Mouse (Mus musculus): Measurements from ENCODE around the gene Nup107. TPM values are rescaled to one million over a fixed set of nuclear protein-coding genes. Genes with fewer than 3 reads are reported as not detected.

Nup107 gene
- polyA plus RNA-seq, 1 experiment from 2014 or later, result 77.5 TPM

DNA sequence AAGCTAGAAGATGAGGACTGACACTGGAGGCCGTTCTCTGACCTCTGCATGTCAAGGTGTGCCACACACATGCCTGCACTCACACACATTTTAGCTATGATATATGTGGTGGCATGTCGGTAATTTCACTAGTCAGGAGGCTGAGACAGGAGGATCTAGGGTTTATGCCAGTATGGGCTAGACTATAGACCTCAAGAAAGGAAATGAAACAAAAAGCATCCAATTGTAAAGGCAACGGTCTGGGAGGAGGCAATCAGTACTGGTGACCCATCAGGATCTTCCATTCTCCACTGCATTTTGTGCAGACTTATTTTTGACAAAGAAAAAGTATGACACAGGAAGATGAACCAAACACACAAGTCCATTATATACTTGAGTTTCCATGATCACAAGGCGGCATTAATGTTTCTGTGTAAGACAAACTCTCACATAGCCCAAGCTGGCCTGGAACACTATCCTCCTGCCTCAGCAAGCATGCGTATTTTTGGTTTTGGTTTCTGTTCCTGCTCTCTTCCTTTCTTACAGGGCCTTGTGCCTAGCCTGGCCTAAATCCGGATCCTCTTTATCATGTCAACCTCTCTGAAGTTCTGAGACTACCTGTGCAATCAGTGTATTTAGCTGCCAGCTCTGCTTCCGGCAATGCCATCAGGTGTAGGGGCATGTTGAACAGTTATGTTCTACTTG is 37.1 kb upstream of the Nup107 start:
- 92% methylated on average over 7 of the region's 7 CpGs for WGBS
- H3K36me3 ChIP-seq (ENCODE audit: control insufficient read depth, insufficient read depth, low read length), result no peaks in the 10 kb centered on the region; the same call in 1 of the 2 replicates

DNA sequence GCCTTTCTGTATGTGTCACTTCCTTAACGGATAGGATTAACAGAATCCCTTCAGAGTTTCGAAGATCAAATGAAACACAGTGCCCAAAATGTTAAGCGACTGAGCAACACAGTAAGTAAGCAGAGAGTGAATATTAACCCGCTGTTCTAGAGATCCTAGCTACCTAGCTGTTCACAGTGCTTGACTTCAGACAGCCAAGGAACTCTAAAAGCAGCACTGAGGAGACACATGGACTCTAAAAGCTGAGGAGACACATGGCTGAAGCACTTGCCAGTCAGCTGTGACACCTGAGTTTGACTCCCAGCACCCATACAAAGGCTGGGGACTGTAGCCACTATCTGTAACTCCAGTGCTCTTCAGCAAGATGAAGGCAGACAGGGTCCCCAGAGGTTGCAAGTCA is 36.5 kb upstream of the Nup107 start:
- Histone ChIP-seq H3K9ac (ENCODE audit: low read depth, low read length) (no peak overlapping the region), H3K27ac (ENCODE audit: low read depth, low read length) (no peak overlapping the region), H3K27me3 (ENCODE audit: control insufficient read depth, insufficient read depth, low read length) (no peaks in the 10 kb centered on the region), H3K4me2 (replicated peaks; ENCODE audit: low read depth, low read length) (no peak overlapping the region), H3K4me3 (ENCODE audit: low read length) (no peak overlapping the region), H3K9me3 (ENCODE audit: control insufficient read depth, low read length) (no peaks in the 10 kb centered on the region), H3K36me3 (ENCODE audit: control insufficient read depth, insufficient read depth, low read length) (peaks cover 5% of the 10 kb centered on the region; the same call in 1 of the 2 replicates), H3K4me1 (ENCODE audit: control insufficient read depth, insufficient read depth, low read length) (0 out of 2 replicates have a peak, but pooled peaks cover 11% of the 10 kb centered on the region)
- ATAC-seq (ENCODE audit: low FRiP score, low TSS enrichment), result no peak
- WGBS, result 79% methylated on average over 4 of the region's 4 CpGs

More for the DNA sequence above, 37.1 kb upstream of the Nup107 start:
- no peak overlapping the region for H3K4me2 ChIP-seq (replicated peaks; ENCODE audit: low read depth, low read length)
- H3K9ac ChIP-seq (ENCODE audit: low read depth, low read length), result no peak overlapping the region
- no peak overlapping the region for H3K4me3 ChIP-seq (ENCODE audit: low read length)
- 0 out of 2 replicates have a peak, but pooled peaks cover 11% of the 10 kb centered on the region for H3K4me1 ChIP-seq (ENCODE audit: control insufficient read depth, insufficient read depth, low read length)
- H3K9me3 ChIP-seq (ENCODE audit: control insufficient read depth, low read length), result no peaks in the 10 kb centered on the region
- H3K27ac ChIP-seq (ENCODE audit: low read depth, low read length), result no peak overlapping the region
- no peaks in the 10 kb centered on the region for H3K27me3 ChIP-seq (ENCODE audit: control insufficient read depth, insufficient read depth, low read length)
- no peak for ATAC-seq (ENCODE audit: low FRiP score, low TSS enrichment)

DNA sequence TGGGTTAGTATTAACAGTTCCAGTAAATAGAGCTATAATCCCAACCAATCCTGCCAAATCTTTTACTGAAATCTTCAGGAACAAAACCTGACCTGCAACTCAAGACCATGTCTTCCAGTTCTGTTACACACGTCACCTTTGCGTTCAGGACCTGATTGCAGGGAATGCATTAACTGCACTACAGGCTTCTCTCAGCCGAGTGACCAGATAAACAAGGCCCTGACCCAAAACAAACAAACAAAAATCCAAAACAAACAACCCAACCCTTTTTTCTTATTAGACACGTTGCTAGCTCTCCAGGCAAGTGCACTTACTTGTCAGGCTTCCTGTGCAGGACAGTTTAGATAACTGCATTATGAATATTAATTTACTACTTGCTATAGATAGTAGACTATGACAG is 36.0 kb upstream of the Nup107 start:
- no peak overlapping the region for H3K9ac ChIP-seq (ENCODE audit: low read depth, low read length)
- no peak overlapping the region for H3K27ac ChIP-seq (ENCODE audit: low read depth, low read length)
- ATAC-seq (ENCODE audit: low FRiP score, low TSS enrichment), result no peak
- no peaks in the 10 kb centered on the region for H3K9me3 ChIP-seq (ENCODE audit: control insufficient read depth, low read length)
- peaks cover 7% of the 10 kb centered on the region for H3K36me3 ChIP-seq (ENCODE audit: control insufficient read depth, insufficient read depth, low read length)
- H3K4me2 ChIP-seq (replicated peaks; ENCODE audit: low read depth, low read length), result no peak overlapping the region
- no peaks in the 10 kb centered on the region for H3K27me3 ChIP-seq (ENCODE audit: control insufficient read depth, insufficient read depth, low read length)
- WGBS, result 63% methylated on average over 4 of the region's 4 CpGs
- H3K4me3 ChIP-seq (ENCODE audit: low read length), result no peak overlapping the region
- H3K4me1 ChIP-seq (ENCODE audit: control insufficient read depth, insufficient read depth, low read length), result 0 out of 2 replicates have a peak, but pooled peaks cover 11% of the 10 kb centered on the region

DNA sequence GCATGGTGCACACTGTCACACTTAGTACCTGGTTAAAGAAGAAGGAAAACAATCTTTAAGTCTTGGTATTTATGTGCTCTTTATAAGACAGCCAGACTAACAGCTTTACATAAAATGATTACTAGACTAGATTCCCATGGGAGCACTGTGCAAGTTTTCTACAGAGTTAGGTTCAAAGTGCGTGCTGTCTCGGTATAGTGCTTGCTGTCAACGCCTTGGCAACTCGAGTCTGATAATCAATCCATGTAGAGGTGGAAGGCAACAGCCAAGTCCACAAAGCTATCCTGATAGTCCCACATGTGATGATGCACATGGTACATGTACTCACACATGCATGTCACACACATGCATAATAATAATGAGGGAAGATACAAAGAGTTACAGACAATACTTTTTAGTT is 32.1 kb upstream of the Nup107 start:
- Histone ChIP-seq H3K9me3 (ENCODE audit: control insufficient read depth, low read length) (no peaks in the 10 kb centered on the region), H3K27me3 (ENCODE audit: control insufficient read depth, insufficient read depth, low read length) (no peaks in the 10 kb centered on the region), H3K9ac (ENCODE audit: low read depth, low read length) (no peak overlapping the region), H3K4me2 (replicated peaks; ENCODE audit: low read depth, low read length) (no peak overlapping the region), H3K36me3 (ENCODE audit: control insufficient read depth, insufficient read depth, low read length) (peaks cover 43% of the 10 kb centered on the region), H3K4me1 (ENCODE audit: control insufficient read depth, insufficient read depth, low read length) (0 out of 2 replicates have a peak, but pooled peaks cover 8% of the 10 kb centered on the region), H3K4me3 (ENCODE audit: low read length) (no peak overlapping the region), H3K27ac (ENCODE audit: low read depth, low read length) (no peak overlapping the region)
- 0 out of 2 replicates have a peak, but pooled peaks have one; percentile 52 for ATAC-seq (ENCODE audit: low FRiP score, low TSS enrichment)
- 77% methylated on average over 4 of the region's 4 CpGs for WGBS

DNA sequence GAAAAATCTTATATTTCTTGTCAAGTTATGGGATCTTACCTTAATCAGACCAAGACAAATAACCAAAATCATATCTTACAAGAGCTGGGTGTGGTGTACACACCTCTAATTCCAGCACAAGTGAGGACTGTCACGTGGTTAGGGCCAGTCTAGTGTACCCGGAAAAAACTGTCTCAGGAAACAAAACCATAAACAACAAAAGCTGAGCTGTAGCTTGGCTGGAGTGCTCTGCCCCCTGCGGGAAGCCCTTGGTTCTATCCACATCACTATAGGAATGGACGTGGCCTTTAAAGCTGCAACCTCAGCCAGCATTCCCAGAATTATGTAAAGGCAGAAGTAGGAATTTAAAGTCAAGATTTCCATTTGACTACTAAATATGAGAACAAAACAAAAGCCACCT is 31.6 kb upstream of the Nup107 start:
- Histone ChIP-seq H3K4me1 (ENCODE audit: control insufficient read depth, insufficient read depth, low read length) (0 out of 2 replicates have a peak, but pooled peaks cover 8% of the 10 kb centered on the region), H3K36me3 (ENCODE audit: control insufficient read depth, insufficient read depth, low read length) (peaks cover 48% of the 10 kb centered on the region), H3K4me3 (ENCODE audit: low read length) (no peak overlapping the region), H3K9ac (ENCODE audit: low read depth, low read length) (no peak overlapping the region), H3K27ac (ENCODE audit: low read depth, low read length) (no peak overlapping the region), H3K4me2 (replicated peaks; ENCODE audit: low read depth, low read length) (no peak overlapping the region), H3K27me3 (ENCODE audit: control insufficient read depth, insufficient read depth, low read length) (no peaks in the 10 kb centered on the region), H3K9me3 (ENCODE audit: control insufficient read depth, low read length) (no peaks in the 10 kb centered on the region)
- no peak for ATAC-seq (ENCODE audit: low FRiP score, low TSS enrichment)
- 81% methylated on average over 4 of the region's 4 CpGs for WGBS

DNA sequence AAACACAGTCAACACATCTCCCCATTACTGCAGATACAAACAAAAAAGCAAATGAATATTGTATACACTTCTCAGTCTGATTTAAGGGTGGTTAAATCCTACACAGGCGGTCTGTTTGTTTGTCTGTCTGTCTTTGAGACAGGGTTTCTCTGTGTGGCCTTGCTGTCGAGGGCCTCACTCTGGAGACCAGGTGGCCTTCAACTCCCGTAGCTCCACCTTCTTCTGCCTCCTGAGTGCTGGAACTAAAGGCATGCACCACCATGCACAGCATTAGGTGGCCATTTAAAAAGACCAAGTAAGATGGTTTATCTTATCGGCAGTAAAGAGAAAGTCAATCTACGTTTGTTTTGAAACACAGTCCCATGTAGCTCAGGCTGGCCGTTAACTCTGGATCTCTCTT is 30.8 kb upstream of the Nup107 start:
- H3K4me3 ChIP-seq (ENCODE audit: low read length), result no peak overlapping the region
- H3K27me3 ChIP-seq (ENCODE audit: control insufficient read depth, insufficient read depth, low read length), result no peaks in the 10 kb centered on the region
- no peak overlapping the region for H3K4me2 ChIP-seq (replicated peaks; ENCODE audit: low read depth, low read length)
- H3K9ac ChIP-seq (ENCODE audit: low read depth, low read length), result no peak overlapping the region
- 89% methylated on average over 6 of the region's 6 CpGs for WGBS
- peaks cover 56% of the 10 kb centered on the region for H3K36me3 ChIP-seq (ENCODE audit: control insufficient read depth, insufficient read depth, low read length)
- H3K9me3 ChIP-seq (ENCODE audit: control insufficient read depth, low read length), result no peaks in the 10 kb centered on the region
- H3K4me1 ChIP-seq (ENCODE audit: control insufficient read depth, insufficient read depth, low read length), result 0 out of 2 replicates have a peak, but pooled peaks cover 6% of the 10 kb centered on the region
- no peak overlapping the region for H3K27ac ChIP-seq (ENCODE audit: low read depth, low read length)
- ATAC-seq (ENCODE audit: low FRiP score, low TSS enrichment), result no peak

DNA sequence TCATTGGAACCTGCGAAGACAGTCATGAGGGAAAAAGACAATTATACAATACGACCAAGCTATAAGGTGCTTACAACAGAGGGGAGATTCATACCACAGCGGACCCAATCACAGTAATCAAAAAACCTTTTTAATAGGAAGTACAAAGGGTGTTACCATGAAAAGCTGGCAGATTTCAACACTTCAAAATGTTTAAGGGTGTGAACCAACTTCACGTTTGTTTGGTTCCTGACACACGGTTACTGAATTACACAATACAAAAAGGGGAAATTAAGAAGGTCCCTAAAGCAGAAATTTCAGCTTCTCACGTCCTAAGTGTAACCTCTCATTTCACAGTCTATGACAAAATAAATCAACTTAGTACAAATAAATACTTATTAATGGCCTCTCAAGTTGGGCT is 26.1 kb upstream of the Nup107 start:
- Histone ChIP-seq H3K36me3 (ENCODE audit: control insufficient read depth, insufficient read depth, low read length) (peaks cover 84% of the 10 kb centered on the region), H3K9ac (ENCODE audit: low read depth, low read length) (no peak overlapping the region), H3K27me3 (ENCODE audit: control insufficient read depth, insufficient read depth, low read length) (no peaks in the 10 kb centered on the region), H3K27ac (ENCODE audit: low read depth, low read length) (no peak overlapping the region), H3K4me3 (ENCODE audit: low read length) (no peak overlapping the region), H3K4me1 (ENCODE audit: control insufficient read depth, insufficient read depth, low read length) (no peaks in the 10 kb centered on the region), H3K9me3 (ENCODE audit: control insufficient read depth, low read length) (no peaks in the 10 kb centered on the region), H3K4me2 (replicated peaks; ENCODE audit: low read depth, low read length) (no peak overlapping the region)
- ATAC-seq (ENCODE audit: low FRiP score, low TSS enrichment), result no peak
- 91% methylated on average over 6 of the region's 6 CpGs for WGBS

DNA sequence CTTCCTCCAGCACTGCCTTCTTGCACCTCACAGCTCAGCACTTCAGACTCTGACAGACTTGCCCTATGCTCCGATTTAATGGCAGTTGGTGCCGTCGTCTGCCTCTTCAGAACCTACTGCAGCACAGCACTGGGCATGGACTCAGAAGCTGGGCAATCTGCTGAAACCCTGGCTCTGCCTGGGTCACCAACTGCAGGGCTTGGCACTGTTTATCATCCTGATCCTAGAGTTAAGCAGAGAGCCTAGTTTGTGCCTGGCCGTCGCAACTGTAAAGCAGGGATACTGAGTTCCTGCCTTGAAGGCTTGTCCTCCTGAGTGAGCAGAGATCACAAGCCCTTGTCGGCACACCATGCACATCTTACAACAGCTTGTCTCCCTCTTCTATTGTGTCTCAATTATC is 24.2 kb upstream of the Nup107 start:
- H3K27ac ChIP-seq (ENCODE audit: low read depth, low read length), result no peak overlapping the region
- H3K27me3 ChIP-seq (ENCODE audit: control insufficient read depth, insufficient read depth, low read length), result no peaks in the 10 kb centered on the region
- ATAC-seq (ENCODE audit: low FRiP score, low TSS enrichment), result no peak
- no peaks in the 10 kb centered on the region for H3K4me1 ChIP-seq (ENCODE audit: control insufficient read depth, insufficient read depth, low read length)
- no peaks in the 10 kb centered on the region for H3K9me3 ChIP-seq (ENCODE audit: control insufficient read depth, low read length)
- 92% methylated on average over 6 of the region's 6 CpGs for WGBS
- H3K36me3 ChIP-seq (ENCODE audit: control insufficient read depth, insufficient read depth, low read length), result peaks cover 74% of the 10 kb centered on the region
- no peak overlapping the region for H3K9ac ChIP-seq (ENCODE audit: low read depth, low read length)
- H3K4me3 ChIP-seq (ENCODE audit: low read length), result no peak overlapping the region
- no peak overlapping the region for H3K4me2 ChIP-seq (replicated peaks; ENCODE audit: low read depth, low read length)

DNA sequence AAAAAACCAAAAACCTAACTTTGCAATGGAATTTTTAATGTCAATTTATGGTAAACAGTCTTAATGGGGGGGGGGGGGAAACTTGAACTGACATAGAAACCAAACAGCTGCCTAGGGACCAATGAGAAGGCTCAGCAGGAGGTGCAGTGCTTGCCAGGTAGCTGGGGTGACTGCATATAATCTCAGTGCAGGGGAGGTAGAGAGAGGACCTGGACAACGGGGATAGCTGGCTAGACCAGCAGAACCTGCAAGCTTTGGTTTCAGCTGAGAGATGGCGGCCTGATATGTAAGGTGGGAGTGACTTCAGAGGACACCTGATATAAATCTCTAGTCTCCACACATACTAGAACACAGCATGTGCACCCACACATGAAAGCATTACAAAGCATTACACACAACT is 20.0 kb upstream of the Nup107 start:
- no peak for ATAC-seq (ENCODE audit: low FRiP score, low TSS enrichment)
- H3K36me3 ChIP-seq (ENCODE audit: control insufficient read depth, insufficient read depth, low read length), result peaks cover 33% of the 10 kb centered on the region
- H3K4me2 ChIP-seq (replicated peaks; ENCODE audit: low read depth, low read length), result no peak overlapping the region
- H3K4me3 ChIP-seq (ENCODE audit: low read length), result no peak overlapping the region
- H3K9me3 ChIP-seq (ENCODE audit: control insufficient read depth, low read length), result no peaks in the 10 kb centered on the region
- no peaks in the 10 kb centered on the region for H3K4me1 ChIP-seq (ENCODE audit: control insufficient read depth, insufficient read depth, low read length)
- no peaks in the 10 kb centered on the region for H3K27me3 ChIP-seq (ENCODE audit: control insufficient read depth, insufficient read depth, low read length)
- no peak overlapping the region for H3K27ac ChIP-seq (ENCODE audit: low read depth, low read length)
- WGBS, result 82% methylated on average over 2 of the region's 2 CpGs
- no peak overlapping the region for H3K9ac ChIP-seq (ENCODE audit: low read depth, low read length)
